In the genomic region with DNA sequence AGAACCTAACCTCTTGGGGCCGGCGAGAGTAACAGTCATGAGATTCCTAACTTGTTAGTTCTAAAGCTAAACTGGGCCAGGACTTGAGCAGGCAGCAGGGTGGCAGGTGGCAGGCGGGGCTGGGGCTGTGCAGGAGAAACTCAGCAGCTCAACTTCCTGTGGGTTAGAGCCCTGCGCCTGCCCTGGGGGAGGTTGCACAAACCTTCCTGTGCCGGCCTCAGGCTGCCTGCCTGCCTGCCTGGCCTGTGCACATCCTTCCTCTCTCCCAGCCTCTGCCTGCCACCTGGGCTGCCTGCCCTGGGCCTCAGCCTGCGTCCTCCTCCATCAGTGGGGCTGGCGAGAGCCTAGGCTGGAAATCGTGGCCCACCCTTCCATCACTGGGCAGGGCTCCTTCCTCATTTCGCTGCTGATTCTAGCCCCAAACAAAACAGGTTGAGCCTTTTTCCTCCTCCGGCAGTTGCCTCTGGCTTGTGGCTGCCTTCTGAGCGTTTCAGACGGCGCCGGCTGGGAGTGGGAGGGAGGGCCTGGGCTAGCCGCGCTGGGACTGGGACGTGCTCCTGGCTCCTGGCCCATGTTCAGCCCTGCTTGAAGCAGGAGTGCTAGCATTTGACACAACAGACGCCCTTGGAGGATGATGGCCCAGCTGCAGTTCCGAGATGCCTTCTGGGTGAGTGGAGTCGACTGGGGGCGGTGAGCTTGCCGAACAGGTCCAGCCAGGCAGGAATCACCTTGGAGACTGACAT, we compare ENCODE assay signal across 8 mouse cellular contexts. TPM values are rescaled to one million over a fixed set of nuclear protein-coding genes. Genes with fewer than 3 reads are reported as not detected.
DNase-seq lines count a peak whose midpoint lies in the region; ATAC-seq and TF ChIP-seq lines count a peak whose summit lies in the region.

Gene Pstpip1 (plus strand): TSS at position 185 of the 743 bp plus-strand sequence.

- 29% methylated on average over 22 of the region's 22 CpGs for WGBS in hindbrain, embryonic 14.5 days

- H3K4me2 ChIP-seq in hindbrain, embryonic 14.5 days (replicated peaks), result peak within 1 kb of the TSS; percentile 31; the same call in 1 of the 2 replicates

- no peak within 1 kb of the TSS for H3K9ac ChIP-seq in hindbrain, embryonic 14.5 days

- H3K9me3 ChIP-seq in hindbrain, embryonic 14.5 days (ENCODE audit: control insufficient read depth, low read length), result no peaks in the 10 kb centered on the region

- TF ChIP-seq CTCF in gastrocnemius, adult 2 months (IDR thresholded peaks at IDR 0.05), result no peak

- no peaks in the 10 kb centered on the region; the same call in 1 of the 2 replicates for H3K4me1 ChIP-seq in hindbrain, embryonic 14.5 days (replicated peaks; ENCODE audit: control insufficient read depth, insufficient read depth, low read length)

- ATAC-seq in hindbrain, embryonic 14.5 days (ENCODE audit: low FRiP score), result peak; percentile 80

- intact Hi-C loops in gastrocnemius, adult 2 months (cut with DNase I), result no loop called here

- H3K27me3 ChIP-seq in hindbrain, embryonic 14.5 days (ENCODE audit: control insufficient read depth, insufficient read depth, low read length), result no peaks in the 10 kb centered on the region

- H3K36me3 ChIP-seq in hindbrain, embryonic 14.5 days (replicated peaks; ENCODE audit: control insufficient read depth, insufficient read depth), result no peaks in the 10 kb centered on the region

- H3K27ac ChIP-seq in gastrocnemius, adult 2 months, result peak within 1 kb of the TSS; percentile 78
- peak within 1 kb of the TSS; percentile 69; the same call in 1 of the 2 replicates for H3K27ac ChIP-seq in hindbrain, embryonic 14.5 days

- DNase-seq in Muller cell, postnatal 12 days (ENCODE audit: inconsistent ontology term), result peak; percentile 87
- DNase-seq in cerebellum, postnatal 25 days, result peak; percentile 58 to 73
- peak; percentile 89 for DNase-seq in gastrocnemius, adult 2 months
- peak; percentile 57 for DNase-seq in hindbrain, embryonic 14.5 days (ENCODE audit: low spot score)
- peak; percentile 27 for DNase-seq in left cerebral cortex, adult 11 months (ENCODE audit: low spot score)
- peak; percentile 65 for DNase-seq in lung, postnatal 36 days
- DNase-seq in retina, postnatal 7 days (ENCODE audit: low read depth, low spot score), result peak; percentile 9
- peak; percentile 91 for DNase-seq in thymus, postnatal 4 days

- H3K4me3 ChIP-seq in gastrocnemius, adult 2 months, result peak within 1 kb of the TSS; percentile 61
- no peak within 1 kb of the TSS for H3K4me3 ChIP-seq in hindbrain, embryonic 14.5 days (replicated peaks; ENCODE audit: low read length)

RNA-seq across cellular contexts. Expression of gene Pstpip1, which starts in this region (rescaled TPM):
- total RNA-seq in gastrocnemius, adult 2 months (2021), result 1 to 10 TPM in 1 of 2 experiments, under 1 TPM in 1; 0.77 to 1.1 TPM
- polyA plus RNA-seq in hindbrain, embryonic 14.5 days (2014; fragmentation: Nextera tagmentation; extraction: Ambion mirVana), result 0.22 and 0.84 TPM in 2 replicates

Comparison
In these comparisons a context has a peak if more than half of its experiments do, and no peak if none do; other contexts are left out.
1. Peak in DNase-seq, ATAC-seq, H3K27ac ChIP-seq and H3K4me2 ChIP-seq in hindbrain, embryonic 14.5 days; RNA of the gene not detected or under 1 TPM.
2. DNase-seq: peak in every context shown above with its lines; median percentile 91 in thymus, postnatal 4 days; 89 in gastrocnemius, adult 2 months; 87 in Muller cell, postnatal 12 days; 66 in cerebellum, postnatal 25 days; 65 in lung, postnatal 36 days; 57 in hindbrain, embryonic 14.5 days; 27 in left cerebral cortex, adult 11 months; 9 in retina, postnatal 7 days.